ENCODE assay signal across 18 mouse cellular contexts in the genomic region with DNA sequence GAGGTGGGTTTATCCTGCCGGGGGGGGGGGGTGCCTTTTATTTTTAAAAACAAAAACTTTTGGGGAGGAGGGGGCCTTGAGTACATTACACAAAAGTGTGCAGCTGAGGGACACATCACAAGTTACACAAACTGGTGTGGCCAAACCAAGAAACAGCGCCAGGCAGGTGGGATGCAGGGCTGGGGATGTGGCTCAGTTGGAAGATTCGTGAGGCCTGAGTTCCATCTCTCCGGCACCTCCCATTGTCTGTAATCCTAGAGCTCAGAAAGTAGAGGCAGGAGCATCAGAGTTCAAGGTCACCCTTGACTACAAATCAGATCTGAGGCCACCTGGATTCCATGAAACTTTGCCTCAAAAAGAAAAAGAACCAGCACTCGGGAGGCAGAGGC.
DNase-seq lines count a peak whose midpoint lies in the region; ATAC-seq lines count a peak whose summit lies in the region.
"Had no signal": no experiment of that assay in that cellular context is flagged by ENCODE, and none has a peak within 500 bp of the region (broad histone marks: within the 10 kb centered on the region; RNA-seq: fewer than 3 reads in every experiment).

No protein-coding gene starts in this region.

- DNase-seq in adrenal gland, adult 2 months = peak; percentile 3
- DNase-seq in adrenal gland, postnatal 14 days = no peak
- no peak for DNase-seq in heart, embryonic 10.5 days (ENCODE audit: low spot score)
- DNase-seq in heart, postnatal 10 days = no peak
- DNase-seq in kidney, postnatal 10 days = no peak
- no peak for DNase-seq in embryonic facial prominence, embryonic 10.5 days (ENCODE audit: low spot score)
- no peak for DNase-seq in layer of hippocampus, postnatal 25 days (ENCODE audit: extremely low spot score in 1 of 2, low spot score in 1 of 2)
- DNase-seq: cerebellum, adult 9-10 months; lung, postnatal 10 days; right cerebral cortex, postnatal 4 days; thymus, postnatal 25 days had no signal

- H3K9me3 ChIP-seq in heart, embryonic 10.5 days = no peaks in the 10 kb centered on the region
- H3K9me3 ChIP-seq in kidney, embryonic 16.5 days (ENCODE audit: low read length) = no peaks in the 10 kb centered on the region
- no peaks in the 10 kb centered on the region for H3K9me3 ChIP-seq in embryonic facial prominence, embryonic 10.5 days
- H3K9me3 ChIP-seq: heart, embryonic 13.5 days; hindbrain, embryonic 12.5 days; liver, embryonic 15.5 days had no signal

- H3K27me3 ChIP-seq in heart, embryonic 10.5 days (ENCODE audit: insufficient read depth, poor library complexity, severe bottlenecking) = peaks cover 11% of the 10 kb centered on the region; the same call in 1 of the 2 replicates
- no peaks in the 10 kb centered on the region for H3K27me3 ChIP-seq in kidney, embryonic 16.5 days (ENCODE audit: insufficient read depth, low read length)
- peaks cover 22% of the 10 kb centered on the region for H3K27me3 ChIP-seq in embryonic facial prominence, embryonic 10.5 days (replicated peaks; ENCODE audit: low read depth, poor library complexity, severe bottlenecking)
- H3K27me3 ChIP-seq: heart, embryonic 13.5 days; liver, embryonic 15.5 days had no signal

- WGBS in heart, embryonic 10.5 days = 84% methylated on average over 5 of the region's 5 CpGs
- 60% methylated on average over 5 of the region's 5 CpGs for WGBS in kidney, embryonic 16.5 days
- 73% methylated on average over 5 of the region's 5 CpGs for WGBS in embryonic facial prominence, embryonic 10.5 days

- no peak for ATAC-seq in kidney, embryonic 16.5 days (ENCODE audit: low FRiP score, low TSS enrichment)
- ATAC-seq: activated CD4-positive, CD25-positive, alpha-beta regulatory T cell, adult 4 months; midbrain, embryonic 16.5 days had no signal

- intact Hi-C loops in heart, postnatal 10 days (cut with DNase I) = no loop called here

- no peak overlapping the region for H3K9ac ChIP-seq in kidney, embryonic 16.5 days (replicated peaks; ENCODE audit: low read length)
- H3K9ac ChIP-seq: hindbrain, embryonic 12.5 days; liver, embryonic 15.5 days had no signal

- no peaks in the 10 kb centered on the region for H3K36me3 ChIP-seq in heart, embryonic 10.5 days
- H3K36me3 ChIP-seq in kidney, embryonic 16.5 days (ENCODE audit: insufficient read depth, low read length) = no peaks in the 10 kb centered on the region
- H3K36me3 ChIP-seq in embryonic facial prominence, embryonic 10.5 days (replicated peaks) = no peaks in the 10 kb centered on the region
- H3K36me3 ChIP-seq: heart, embryonic 13.5 days; hindbrain, embryonic 12.5 days; liver, embryonic 15.5 days had no signal

- H3K4me1 ChIP-seq in heart, embryonic 10.5 days = peaks cover 48% of the 10 kb centered on the region
- H3K4me1 ChIP-seq in kidney, embryonic 16.5 days (ENCODE audit: insufficient read depth, low read length) = peaks cover 35% of the 10 kb centered on the region
- H3K4me1 ChIP-seq in embryonic facial prominence, embryonic 10.5 days = peaks cover 54% of the 10 kb centered on the region

- H3K4me3 ChIP-seq in heart, embryonic 10.5 days = no peak overlapping the region
- no peak overlapping the region for H3K4me3 ChIP-seq in kidney, embryonic 16.5 days (ENCODE audit: low read length)
- no peak overlapping the region for H3K4me3 ChIP-seq in embryonic facial prominence, embryonic 10.5 days
- H3K4me3 ChIP-seq: heart, embryonic 13.5 days; hindbrain, embryonic 12.5 days; left cerebral cortex, adult 2 months; liver, embryonic 15.5 days had no signal

- H3K4me2 ChIP-seq in kidney, embryonic 16.5 days (replicated peaks; ENCODE audit: low read depth, low read length) = no peak overlapping the region
- H3K4me2 ChIP-seq: hindbrain, embryonic 12.5 days; liver, embryonic 15.5 days had no signal

- H3K27ac ChIP-seq in heart, embryonic 10.5 days = peak overlapping the region; percentile 88
- H3K27ac ChIP-seq in kidney, embryonic 16.5 days (ENCODE audit: low read length) = peak overlapping the region; percentile 54; the same call in 1 of the 2 replicates
- H3K27ac ChIP-seq in embryonic facial prominence, embryonic 10.5 days (replicated peaks) = peak overlapping the region; percentile 52
- H3K27ac ChIP-seq: hindbrain, embryonic 12.5 days; left cerebral cortex, adult 2 months; liver, embryonic 15.5 days had no signal
